Mouse (Mus musculus): ENCODE results near the gene Limk2. TPM values are rescaled to one million over a fixed set of nuclear protein-coding genes. Genes with fewer than 3 reads are reported as not detected.

Gene Limk2
- total RNA-seq, 2 experiments from 2014 or later = 10.0 to 11.5 TPM

DNA sequence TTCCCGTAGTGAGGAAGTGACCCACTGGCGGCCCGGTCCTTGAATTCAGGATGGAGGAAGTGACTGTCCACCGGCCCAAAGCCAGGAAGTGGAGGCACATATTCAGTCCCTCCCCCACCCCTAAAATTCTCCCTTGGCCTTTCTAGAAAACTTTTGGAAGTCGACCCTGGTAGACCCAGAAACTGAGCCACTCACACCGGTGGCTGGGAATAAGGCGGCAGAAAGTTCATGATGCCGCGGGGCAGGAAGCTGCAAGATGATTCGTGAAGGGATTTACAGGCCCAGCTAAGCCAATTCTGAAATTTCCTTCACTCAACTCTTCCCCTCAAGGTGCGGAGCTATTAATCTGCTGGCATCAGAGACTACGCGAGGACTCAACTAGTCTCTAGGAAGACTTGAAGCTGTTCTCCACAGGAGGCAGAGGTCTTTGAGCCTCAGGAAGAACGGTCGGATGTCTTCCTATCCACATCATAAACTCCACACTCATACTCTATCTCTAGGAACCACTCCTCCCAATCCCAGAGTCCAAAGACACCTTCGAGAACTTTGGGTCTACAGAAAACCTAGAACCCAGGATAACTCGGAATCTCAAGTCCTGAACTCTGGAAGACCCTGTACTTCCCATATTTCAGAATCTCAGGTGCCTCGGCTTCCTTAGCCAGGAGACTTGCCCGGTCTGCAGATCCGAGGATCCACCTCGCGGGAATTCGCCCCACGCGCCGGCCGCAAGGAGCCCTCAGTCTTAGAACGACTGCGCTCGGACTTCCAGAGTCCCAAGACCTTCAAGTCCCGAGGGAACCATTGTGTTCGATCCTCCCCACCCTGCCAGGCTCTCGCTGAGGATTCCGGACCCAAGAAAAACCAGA is 625 bp downstream of the Limk2 start:
- peak; percentile 21 for DNase-seq
- no peak for TF ChIP-seq CTCF (IDR thresholded peaks at IDR 0.05)
- intact Hi-C loops (cut with DNase I) = loop anchor here (2.0 to 5.0 kb wide), 2 partner anchors 44 to 61 kb away; partner anchors contain the start of gene Rnf185
- Histone ChIP-seq H3K27ac (peak overlapping the region; percentile 85), H3K4me3 (peak overlapping the region; percentile 92)

DNA sequence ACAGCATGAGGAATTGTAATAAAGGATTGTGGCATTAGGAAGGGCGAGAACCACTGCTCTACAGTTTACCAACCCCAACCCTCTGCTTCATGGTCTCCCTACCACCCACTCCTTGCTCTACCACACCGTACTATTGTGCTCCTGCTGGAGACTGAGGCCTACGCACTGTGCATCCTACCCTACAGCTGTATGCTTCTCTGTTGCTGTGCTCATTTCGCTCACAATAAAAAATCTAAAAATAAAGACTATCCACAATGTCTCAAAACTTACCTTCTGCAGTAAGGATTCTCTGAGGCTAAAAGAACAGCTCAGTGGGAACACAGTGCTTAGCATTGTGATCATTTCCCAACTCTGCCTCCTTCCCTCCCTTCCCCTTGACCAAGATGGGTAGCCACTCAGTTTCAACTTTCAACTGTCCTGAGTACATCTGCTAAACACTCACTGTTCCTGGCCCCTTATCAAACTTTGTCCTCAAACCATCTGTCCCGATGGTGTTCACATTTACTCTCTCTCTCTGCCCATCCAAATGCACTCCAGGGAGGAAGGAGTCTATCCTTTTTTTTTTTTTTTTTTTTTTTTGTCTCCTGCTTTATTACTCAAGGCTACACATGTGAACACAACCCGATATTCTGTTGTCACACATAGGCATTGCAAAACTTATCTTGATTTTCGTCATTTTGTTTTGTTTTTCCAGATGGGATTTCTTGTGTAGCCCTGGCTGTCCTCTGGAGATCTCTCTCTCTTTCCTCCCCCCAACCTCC is 4.5 kb downstream of the Limk2 start:
- H3K27ac ChIP-seq = no peak overlapping the region
- no peak for TF ChIP-seq CTCF (IDR thresholded peaks at IDR 0.05)
- intact Hi-C loops (cut with DNase I) = loop anchor here (5.0 kb wide), 1 partner anchor 57 kb away; no protein-coding TSS in a partner anchor
- DNase-seq = no peak
- no peak overlapping the region for H3K4me3 ChIP-seq

DNA sequence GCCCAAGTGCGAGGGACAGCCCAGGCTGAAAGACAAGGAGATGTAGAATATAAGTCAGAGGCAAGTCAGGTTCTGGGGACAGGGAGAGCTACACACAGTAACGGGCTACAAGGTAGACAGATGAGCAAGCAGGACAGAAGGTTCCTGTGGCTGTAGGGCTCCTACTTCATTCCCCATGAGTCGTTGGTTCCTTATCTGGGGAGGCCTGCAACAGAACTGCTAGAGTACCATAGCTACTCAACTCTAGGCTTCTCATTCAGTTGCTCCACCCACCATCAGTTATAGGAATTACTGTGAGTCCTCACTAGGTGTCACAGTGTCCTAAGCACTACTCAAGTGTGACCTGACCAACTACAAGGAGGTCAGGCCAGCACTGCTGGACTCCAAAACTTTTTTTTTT is 6.0 kb downstream of the Limk2 start:
- no peak for TF ChIP-seq CTCF (IDR thresholded peaks at IDR 0.05)
- intact Hi-C loops (cut with DNase I) = no loop called here
- H3K27ac ChIP-seq = no peak overlapping the region
- no peak overlapping the region for H3K4me3 ChIP-seq
- no peak for DNase-seq

DNA sequence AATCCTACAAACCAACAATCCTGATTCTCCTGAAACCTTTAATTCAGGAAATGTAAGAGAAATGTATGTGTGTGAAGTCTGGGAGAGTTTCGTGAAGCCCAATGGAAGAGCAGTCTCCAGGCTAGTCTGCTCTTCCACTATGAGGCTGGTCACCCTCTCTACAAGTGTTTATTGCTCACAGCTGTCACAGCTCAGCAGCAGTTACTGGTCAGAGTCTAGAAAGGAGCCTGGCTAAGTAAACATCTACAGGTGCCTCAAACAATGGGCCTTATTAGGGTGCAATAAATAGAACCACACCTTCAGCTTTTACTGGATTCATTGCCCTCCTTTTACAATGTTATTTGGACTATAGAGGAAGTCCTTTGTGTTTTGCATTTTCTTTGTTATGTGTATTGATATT is 10.7 kb downstream of the Limk2 start:
- DNase-seq = no peak
- Histone ChIP-seq H3K4me3 (no peak overlapping the region), H3K27ac (no peak overlapping the region)
- TF ChIP-seq CTCF (IDR thresholded peaks at IDR 0.05) = no peak
- intact Hi-C loops (cut with DNase I) = no loop called here

DNA sequence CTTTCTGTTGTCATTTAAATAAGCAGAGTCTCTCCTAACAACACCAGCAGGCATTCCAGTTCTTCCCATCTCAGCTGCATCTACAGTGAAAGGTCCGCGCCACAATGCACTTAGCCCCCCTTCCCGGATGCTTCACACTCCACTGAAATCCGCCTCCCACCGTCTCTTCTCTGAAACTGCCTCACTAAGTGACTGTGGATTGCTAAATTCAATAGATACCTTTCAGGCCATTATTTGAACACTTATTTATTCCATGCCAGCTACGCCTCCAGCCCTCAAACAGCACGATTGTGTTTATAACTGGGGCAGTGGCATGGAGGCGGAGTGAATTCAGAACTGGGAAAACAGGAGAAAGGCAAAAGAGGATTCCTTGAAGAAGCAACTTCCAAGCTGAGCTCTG is 12.4 kb downstream of the Limk2 start:
- intact Hi-C loops (cut with DNase I) = no loop called here
- no peak for DNase-seq
- Histone ChIP-seq H3K27ac (no peak overlapping the region), H3K4me3 (no peak overlapping the region)
- TF ChIP-seq CTCF (IDR thresholded peaks at IDR 0.05) = no peak

DNA sequence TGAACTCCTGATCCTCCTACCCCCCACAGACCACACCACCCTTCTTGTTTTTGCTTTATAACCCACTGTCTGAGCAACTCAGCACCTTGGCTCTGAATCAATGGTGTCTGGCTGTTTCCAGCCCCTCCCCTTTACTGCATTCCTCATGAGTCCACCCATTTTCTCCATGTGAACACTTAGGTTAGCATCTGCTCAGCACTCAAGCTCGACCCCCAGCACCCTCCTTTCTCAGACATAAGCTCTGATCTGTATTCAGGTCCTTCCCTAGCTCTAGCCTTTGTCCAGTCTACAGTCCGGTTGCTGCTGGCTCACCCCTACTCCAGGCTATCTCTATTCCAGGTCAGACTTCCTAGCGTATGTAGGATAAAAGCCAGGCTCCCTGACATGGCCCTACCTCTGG is 12.9 kb downstream of the Limk2 start:
- Histone ChIP-seq H3K4me3 (no peak overlapping the region), H3K27ac (no peak overlapping the region)
- DNase-seq = no peak
- TF ChIP-seq CTCF (IDR thresholded peaks at IDR 0.05) = no peak
- intact Hi-C loops (cut with DNase I) = no loop called here

DNA sequence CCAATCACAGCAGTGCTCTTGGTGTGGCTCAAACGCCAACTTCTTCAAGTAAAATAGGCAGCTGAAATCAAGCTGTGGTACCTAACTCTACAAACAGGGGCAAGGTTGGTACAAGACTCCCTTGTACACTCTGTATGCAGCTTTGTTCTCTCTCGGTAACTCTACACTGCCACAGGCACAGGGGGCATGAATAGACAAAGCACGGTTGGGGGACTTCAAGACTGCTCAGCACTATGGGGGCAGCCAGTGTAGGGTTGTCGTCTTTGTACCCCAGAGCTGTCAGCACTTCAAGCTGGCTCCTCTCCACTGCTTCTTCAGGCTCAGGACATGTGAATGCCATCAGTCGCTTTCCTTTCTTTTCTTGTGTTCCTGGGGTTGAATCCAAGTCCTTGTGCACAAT is 14.5 kb downstream of the Limk2 start:
- TF ChIP-seq CTCF (IDR thresholded peaks at IDR 0.05) = no peak
- no peak for DNase-seq
- no peak overlapping the region for H3K27ac ChIP-seq
- no peak overlapping the region for H3K4me3 ChIP-seq
- intact Hi-C loops (cut with DNase I) = no loop called here

DNA sequence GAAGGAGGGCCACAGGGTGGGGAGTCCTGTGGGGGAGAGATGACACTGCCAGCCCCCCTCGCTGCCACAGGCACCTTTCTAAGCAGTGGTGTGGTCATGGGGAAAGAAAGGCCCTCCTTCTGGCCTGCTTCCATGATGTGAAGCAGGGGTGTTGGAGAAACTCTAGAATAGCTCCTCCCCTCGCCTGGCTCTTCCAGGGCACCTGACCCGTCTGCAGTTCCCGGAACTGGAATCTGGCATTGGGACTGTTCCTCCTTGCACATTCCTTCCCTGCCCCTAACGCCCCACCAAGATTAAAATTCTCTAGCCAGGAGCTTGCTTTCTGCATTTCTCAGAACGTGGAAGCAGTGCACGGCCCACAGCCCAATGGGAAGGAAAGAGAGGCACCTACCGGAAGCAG is 16.5 kb downstream of the Limk2 start:
- peak overlapping the region; percentile 50 for H3K4me3 ChIP-seq
- DNase-seq = peak; percentile 28
- TF ChIP-seq CTCF (IDR thresholded peaks at IDR 0.05) = no peak
- H3K27ac ChIP-seq = peak overlapping the region; percentile 59
- intact Hi-C loops (cut with DNase I) = no loop called here

DNA sequence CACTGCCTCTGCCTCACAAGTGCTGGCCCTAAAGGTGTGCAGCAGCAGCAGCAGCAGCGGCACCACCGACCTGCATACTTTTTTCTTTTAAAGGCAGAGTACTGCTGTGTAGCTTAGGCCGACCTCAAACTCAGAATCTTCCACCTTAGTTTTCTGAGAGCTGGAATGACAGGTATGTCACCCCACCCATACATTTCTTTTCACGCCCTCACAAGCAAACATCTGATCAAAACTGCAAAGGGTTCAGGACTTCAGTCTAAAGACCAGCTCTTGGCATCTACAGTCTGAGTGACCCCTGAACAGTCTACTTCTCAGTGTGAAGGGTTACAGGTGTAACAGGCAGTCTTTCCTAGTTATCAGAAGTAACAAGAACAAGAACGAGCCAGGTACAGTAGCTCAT is 18.2 kb downstream of the Limk2 start:
- TF ChIP-seq CTCF (IDR thresholded peaks at IDR 0.05) = no peak
- no peak overlapping the region for H3K27ac ChIP-seq
- DNase-seq = no peak
- no peak overlapping the region for H3K4me3 ChIP-seq
- intact Hi-C loops (cut with DNase I) = no loop called here

DNA sequence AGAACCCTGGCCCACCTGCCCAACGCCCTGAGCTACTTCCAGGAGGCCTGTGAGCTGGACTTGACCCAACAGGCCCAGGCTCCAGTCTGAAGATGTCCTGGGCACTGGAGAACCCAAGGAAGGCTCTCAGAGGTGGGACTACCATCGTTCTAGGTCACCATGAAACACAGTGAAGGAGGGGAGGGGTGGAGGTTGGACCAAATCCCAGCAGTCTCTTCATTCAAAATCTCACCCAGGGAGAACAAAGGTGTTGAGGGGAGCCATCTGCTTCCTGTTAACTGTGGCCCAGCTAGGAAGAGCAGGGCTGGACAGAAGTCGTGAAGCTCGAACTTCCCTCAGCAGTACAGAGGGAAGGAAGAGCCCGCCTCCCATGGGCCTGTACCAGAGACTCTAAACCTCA is 19.0 kb downstream of the Limk2 start:
- DNase-seq = no peak
- intact Hi-C loops (cut with DNase I) = loop anchor here (5.0 to 10.0 kb wide), 2 partner anchors 43 to 125 kb away; partner anchors contain the start of gene Selenom
- TF ChIP-seq CTCF (IDR thresholded peaks at IDR 0.05) = no peak
- Histone ChIP-seq H3K27ac (no peak overlapping the region), H3K4me3 (no peak overlapping the region)

DNA sequence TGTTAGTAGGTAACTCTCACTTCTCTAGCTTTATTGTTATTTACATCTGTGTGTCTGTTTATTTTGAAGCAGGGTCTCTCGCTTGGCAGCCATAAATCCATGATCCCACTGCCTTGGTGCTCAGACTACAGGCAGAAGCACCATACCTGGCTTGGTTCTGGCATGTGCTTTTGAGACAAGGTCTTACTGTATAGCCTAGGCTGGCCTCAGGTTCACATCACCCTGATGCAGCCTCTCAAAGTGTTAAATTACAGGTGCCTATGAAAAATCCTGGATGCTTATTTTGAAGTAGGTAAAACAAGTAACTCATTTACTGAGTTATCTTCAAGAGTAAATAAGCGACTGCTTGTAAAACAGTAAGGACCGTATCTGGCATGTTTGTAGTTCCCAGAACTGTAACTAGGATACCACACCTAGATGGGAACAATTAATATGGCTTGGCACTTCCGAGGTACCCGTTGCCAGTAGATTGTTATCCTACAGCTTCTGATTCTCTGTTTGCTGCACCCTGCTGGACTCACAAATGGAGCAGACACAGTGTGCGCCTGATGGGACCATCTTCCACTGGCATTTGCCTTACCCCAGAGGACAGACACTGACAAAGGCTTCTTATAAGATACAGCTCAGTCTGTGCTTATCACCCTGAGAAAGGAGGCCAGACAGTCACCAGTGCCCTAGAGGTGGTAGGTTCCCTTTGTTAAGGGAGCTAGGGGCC is 21.4 kb downstream of the Limk2 start:
- TF ChIP-seq CTCF (IDR thresholded peaks at IDR 0.05) = no peak
- DNase-seq = no peak
- no peak overlapping the region; the same call in 1 of the 2 replicates for H3K27ac ChIP-seq
- no peak overlapping the region for H3K4me3 ChIP-seq
- intact Hi-C loops (cut with DNase I) = loop anchor here (1.0 to 10.0 kb wide), 4 partner anchors 22 to 127 kb away; partner anchors contain the start of genes Limk2 and Selenom

DNA sequence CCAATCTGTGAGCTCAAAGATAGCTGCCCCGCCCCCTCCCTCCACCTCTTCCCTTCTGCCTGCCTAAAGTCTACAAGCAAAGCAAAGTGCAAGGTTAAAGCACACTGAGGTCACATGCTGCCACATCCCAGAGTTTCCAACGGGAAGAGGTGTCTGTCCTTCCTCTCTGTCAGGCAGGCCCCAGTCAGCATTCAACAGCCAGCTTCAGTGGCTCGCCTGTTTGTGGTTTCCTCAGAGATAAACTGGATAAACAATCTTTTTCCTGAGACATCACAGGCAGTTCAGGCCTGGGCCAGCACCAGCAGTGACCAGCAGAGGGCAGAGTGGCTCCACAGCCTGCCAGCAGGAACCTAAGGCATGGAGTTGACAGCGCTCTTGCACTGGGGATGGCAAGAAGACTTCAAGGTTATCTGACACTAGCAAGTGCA is 22.0 kb downstream of the Limk2 start:
- peak; percentile 99 for TF ChIP-seq CTCF (IDR thresholded peaks at IDR 0.05)
- Histone ChIP-seq H3K4me3 (no peak overlapping the region), H3K27ac (peak overlapping the region; percentile 8; the same call in 1 of the 2 replicates)
- peak; percentile 88 for DNase-seq
- intact Hi-C loops (cut with DNase I) = loop anchor here (1.0 to 10.0 kb wide), 4 partner anchors 22 to 128 kb away; partner anchors contain the start of genes Limk2 and Selenom
